Mouse (Mus musculus): Measurements from ENCODE around the gene Sap18. TPM values are rescaled to one million over a fixed set of nuclear protein-coding genes. Genes with fewer than 3 reads are reported as not detected.
"Not testable (repeated sequence)": the region's sequence is repeated elsewhere in the genome, so short reads cannot be mapped to it uniquely, and the experiment has no call there.

Sap18 gene
- polyA plus RNA-seq, 1 experiment from 2014 or later = 22.4 TPM

DNA sequence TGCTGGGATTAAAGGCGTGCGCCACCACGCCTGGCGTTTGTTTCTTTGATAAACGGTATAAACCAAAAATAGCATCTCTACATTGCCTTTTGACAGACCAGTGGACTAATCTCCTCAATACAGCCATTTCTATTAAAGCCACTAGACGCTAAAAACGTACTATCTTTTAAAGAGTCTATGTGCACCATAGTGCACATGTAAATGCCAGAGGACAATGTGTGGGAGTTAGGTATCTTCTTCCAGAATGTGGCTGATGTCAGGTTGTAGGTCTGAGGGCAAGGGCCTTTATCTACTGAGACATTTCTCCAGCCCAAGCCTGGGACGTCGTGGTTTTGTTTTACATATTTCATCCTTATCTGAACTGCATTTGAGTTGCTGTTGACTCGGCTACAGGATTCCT is 37.2 kb downstream of the Sap18 start:
- Histone ChIP-seq H3K4me1 (no peaks in the 10 kb centered on the region), H3K4me2 (no peak overlapping the region), H3K9me3 (no peaks in the 10 kb centered on the region), H3K27ac (no peak overlapping the region), H3K36me3 (peaks cover 45% of the 10 kb centered on the region), H3K4me3 (no peak overlapping the region), H3K9ac (no peak overlapping the region), H3K27me3 (no peaks in the 10 kb centered on the region)
- no peak for ATAC-seq (ENCODE audit: insufficient number of reproducible peaks, low FRiP score, low TSS enrichment, low read depth)
- WGBS = 93% methylated on average over 10 of the region's 10 CpGs

DNA sequence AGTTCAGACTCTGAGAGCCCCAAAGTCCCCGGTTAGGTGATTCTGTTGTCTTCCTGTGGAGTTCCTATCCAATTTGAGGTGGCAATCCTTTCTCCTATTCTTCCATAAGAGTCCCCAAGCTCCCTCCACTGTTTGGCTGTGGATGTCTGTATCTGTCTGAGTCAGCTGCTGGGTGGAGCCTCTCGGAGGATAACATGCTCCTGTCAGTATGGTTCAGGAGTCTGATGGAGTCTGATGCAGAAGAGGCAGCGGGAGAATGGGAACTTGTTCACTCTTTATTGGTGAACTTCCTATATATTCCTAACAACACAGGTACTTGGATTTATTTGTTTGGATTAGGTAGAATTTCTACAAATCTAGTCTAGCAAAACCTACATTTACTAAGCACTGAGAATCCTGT is 46.6 kb downstream of the Sap18 start:
- H3K4me2 ChIP-seq = no peak overlapping the region
- ATAC-seq (ENCODE audit: insufficient number of reproducible peaks, low FRiP score, low TSS enrichment, low read depth) = no peak
- WGBS = 92% methylated on average over 3 of the region's 3 CpGs
- no peak overlapping the region for H3K27ac ChIP-seq
- H3K9me3 ChIP-seq = no peaks in the 10 kb centered on the region
- H3K27me3 ChIP-seq = no peaks in the 10 kb centered on the region
- H3K9ac ChIP-seq = no peak overlapping the region
- H3K4me1 ChIP-seq = no peaks in the 10 kb centered on the region
- H3K4me3 ChIP-seq = no peak overlapping the region
- peaks cover 41% of the 10 kb centered on the region for H3K36me3 ChIP-seq

DNA sequence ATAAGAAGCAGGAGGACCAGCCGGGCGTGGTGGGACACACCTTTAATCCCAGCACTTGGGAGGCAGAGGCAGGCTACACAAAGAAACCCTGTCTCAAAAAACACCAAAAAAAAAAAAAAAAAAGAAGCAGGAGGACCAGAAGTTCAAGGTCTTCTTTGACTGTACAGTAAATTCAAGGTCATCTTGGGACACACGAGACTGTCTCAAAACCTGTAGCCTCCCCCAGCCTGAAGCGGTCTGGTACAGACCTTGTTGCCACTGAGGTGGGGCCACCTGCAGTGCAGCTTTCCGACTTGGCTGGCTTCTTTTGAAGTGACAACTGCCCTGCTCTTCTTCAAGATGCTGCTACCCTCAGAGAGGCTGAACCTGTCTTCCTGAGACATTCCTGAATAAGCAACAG is 50.1 kb downstream of the Sap18 start:
- H3K4me2 ChIP-seq; H3K27me3 ChIP-seq; H3K27ac ChIP-seq; H3K9ac ChIP-seq; H3K4me1 ChIP-seq; H3K9me3 ChIP-seq; H3K4me3 ChIP-seq; ATAC-seq (ENCODE audit: insufficient number of reproducible peaks, low FRiP score, low TSS enrichment, low read depth): not testable (repeated sequence)
- WGBS = 85% methylated on average over 5 of the region's 5 CpGs
- peaks cover 36% of the 10 kb centered on the region for H3K36me3 ChIP-seq

DNA sequence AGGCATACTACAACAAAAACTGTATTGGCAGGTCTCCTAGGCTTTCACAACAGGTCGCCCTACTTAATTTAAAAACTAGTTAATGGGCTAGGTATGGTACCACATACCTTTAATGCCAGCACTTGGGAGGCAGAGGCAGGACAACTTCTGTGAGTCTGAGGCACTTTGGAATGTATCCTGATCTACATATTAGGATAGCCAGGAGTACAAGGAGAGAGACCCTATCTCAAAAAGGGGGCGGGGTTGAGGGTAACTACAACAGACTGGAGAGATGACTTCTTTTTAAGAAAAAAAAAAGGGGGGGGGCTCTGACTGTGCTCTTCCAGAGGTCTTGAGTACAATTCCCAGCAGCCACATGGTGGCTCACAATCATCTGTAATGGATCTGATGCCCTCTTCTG is 50.7 kb downstream of the Sap18 start:
- no peak for ATAC-seq (ENCODE audit: insufficient number of reproducible peaks, low FRiP score, low TSS enrichment, low read depth)
- H3K9ac ChIP-seq = no peak overlapping the region
- H3K9me3 ChIP-seq = no peaks in the 10 kb centered on the region
- no peak overlapping the region for H3K4me3 ChIP-seq
- no peaks in the 10 kb centered on the region for H3K27me3 ChIP-seq
- no peak overlapping the region for H3K27ac ChIP-seq
- 95% methylated on average over 2 of the region's 2 CpGs for WGBS
- H3K36me3 ChIP-seq = peaks cover 40% of the 10 kb centered on the region
- no peak overlapping the region for H3K4me2 ChIP-seq
- no peaks in the 10 kb centered on the region for H3K4me1 ChIP-seq

DNA sequence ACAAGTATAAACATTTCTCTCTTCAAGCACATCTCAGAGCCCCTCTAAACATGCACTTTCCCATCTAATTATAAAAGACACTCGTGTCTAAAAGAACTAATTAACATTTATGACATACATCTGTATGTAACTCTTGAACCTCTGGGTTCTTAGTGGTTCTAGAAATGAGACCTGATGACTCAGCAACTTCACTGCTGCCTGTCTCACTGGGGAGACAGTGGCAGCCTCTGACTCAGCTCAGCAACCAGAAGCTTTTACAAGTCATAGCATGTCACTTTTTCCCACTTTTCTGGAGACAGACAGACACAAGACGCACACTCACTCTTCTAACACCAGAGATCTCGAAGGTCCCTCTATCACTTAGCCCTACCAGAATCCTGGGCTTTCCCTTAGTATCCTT is 52.4 kb downstream of the Sap18 start:
- no peak overlapping the region for H3K9ac ChIP-seq
- ATAC-seq (ENCODE audit: insufficient number of reproducible peaks, low FRiP score, low TSS enrichment, low read depth) = no peak
- no peak overlapping the region for H3K27ac ChIP-seq
- no peaks in the 10 kb centered on the region for H3K4me1 ChIP-seq
- 67% methylated on average over 3 of the region's 3 CpGs for WGBS
- no peak overlapping the region for H3K4me3 ChIP-seq
- H3K4me2 ChIP-seq = no peak overlapping the region
- peaks cover 29% of the 10 kb centered on the region for H3K36me3 ChIP-seq
- no peaks in the 10 kb centered on the region for H3K9me3 ChIP-seq
- no peaks in the 10 kb centered on the region for H3K27me3 ChIP-seq

DNA sequence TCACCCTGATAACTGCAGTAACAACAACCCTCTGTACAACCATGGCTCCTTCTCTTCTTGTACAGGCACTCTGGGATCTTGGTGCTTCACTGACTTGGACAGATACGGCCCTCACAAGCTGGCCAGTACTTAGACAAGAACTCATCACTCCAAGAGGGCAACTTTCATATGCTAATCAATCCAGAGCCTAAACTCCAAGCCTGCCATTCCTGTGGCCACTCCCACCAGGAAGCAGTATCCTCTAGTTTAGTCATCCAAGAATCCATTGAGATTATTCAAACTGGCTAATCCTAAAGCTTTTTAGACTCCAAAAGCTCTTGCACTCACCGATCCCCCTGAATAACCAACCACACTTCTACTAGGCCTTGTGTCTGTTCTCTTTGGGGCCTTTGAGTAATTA is 55.0 kb downstream of the Sap18 start:
- no peak for ATAC-seq (ENCODE audit: insufficient number of reproducible peaks, low FRiP score, low TSS enrichment, low read depth)
- Histone ChIP-seq H3K9ac (no peak overlapping the region), H3K4me3 (no peak overlapping the region), H3K27me3 (no peaks in the 10 kb centered on the region), H3K36me3 (peaks cover 29% of the 10 kb centered on the region), H3K4me1 (no peaks in the 10 kb centered on the region), H3K4me2 (no peak overlapping the region), H3K9me3 (no peaks in the 10 kb centered on the region), H3K27ac (no peak overlapping the region)
- 96% methylated on average over 2 of the region's 2 CpGs for WGBS

DNA sequence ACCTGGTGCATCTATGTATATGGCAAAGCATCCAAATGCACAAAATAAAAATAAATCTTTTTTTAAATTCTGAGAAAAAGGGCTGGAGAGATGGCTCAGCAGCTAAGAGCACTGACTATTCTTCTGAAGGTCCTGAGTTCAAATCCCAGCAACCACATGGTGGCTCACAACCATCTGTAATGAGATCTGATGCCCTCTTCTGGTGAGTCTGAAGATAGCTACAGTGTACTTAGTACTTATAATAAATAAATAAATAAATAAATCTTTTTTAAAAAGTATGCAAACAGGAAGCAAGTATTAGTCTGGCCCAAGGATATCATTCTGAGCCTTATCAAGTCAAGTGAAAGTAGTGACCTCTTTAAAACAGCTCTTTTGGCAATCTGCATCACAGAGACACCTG is 58.1 kb downstream of the Sap18 start:
- peaks cover 40% of the 10 kb centered on the region for H3K36me3 ChIP-seq
- not testable (repeated sequence) for H3K27ac ChIP-seq; H3K27me3 ChIP-seq; H3K4me2 ChIP-seq; ATAC-seq (ENCODE audit: insufficient number of reproducible peaks, low FRiP score, low TSS enrichment, low read depth); H3K9ac ChIP-seq; H3K4me3 ChIP-seq; H3K9me3 ChIP-seq; H3K4me1 ChIP-seq

Small RNA genes within 50 kb of the gene (microRNA-seq; reads per million reads assigned to microRNA genes)
- gene Mir3077 = not detected

Other genes with a start within 250 kb of the Sap18 start
- gene Eef1akmt1, start 226.6 kb upstream of the Sap18 start, polyA plus RNA-seq (2015; fragmentation: Nextera tagmentation; extraction: Ambion mirVana) = 88.8 and 89.8 TPM in 2 replicates
- 18.7 and 19.1 TPM in 2 replicates for gene Xpo4, start 132.8 kb upstream of the Sap18 start, polyA plus RNA-seq (2015; fragmentation: Nextera tagmentation; extraction: Ambion mirVana)
- not detected in 2 replicates for gene Gm49361, start 52.1 kb upstream of the Sap18 start, polyA plus RNA-seq (2015; fragmentation: Nextera tagmentation; extraction: Ambion mirVana)
- gene Lats2, start 39.8 kb upstream of the Sap18 start, polyA plus RNA-seq (2015; fragmentation: Nextera tagmentation; extraction: Ambion mirVana) = 25.0 and 28.0 TPM in 2 replicates
- 26.9 and 27.5 TPM in 2 replicates for gene Ska3, start 28.0 kb downstream of the Sap18 start, polyA plus RNA-seq (2015; fragmentation: Nextera tagmentation; extraction: Ambion mirVana)
- 153 and 154 TPM in 2 replicates for gene Mrpl57, start 28.1 kb downstream of the Sap18 start, polyA plus RNA-seq (2015; fragmentation: Nextera tagmentation; extraction: Ambion mirVana)
- gene Zdhhc20, start 92.1 kb downstream of the Sap18 start, polyA plus RNA-seq (2015; fragmentation: Nextera tagmentation; extraction: Ambion mirVana) = 72.5 and 74.9 TPM in 2 replicates
- gene Micu2, start 201.1 kb downstream of the Sap18 start, polyA plus RNA-seq (2015; fragmentation: Nextera tagmentation; extraction: Ambion mirVana) = 92.9 and 95.1 TPM in 2 replicates

All from limb, embryonic 15.5 days (tissue).